Mouse (Mus musculus) layer of hippocampus, postnatal 25 days (tissue): ENCODE data around the gene Galnt14. TPM values are rescaled to one million over a fixed set of nuclear protein-coding genes. Genes with fewer than 3 reads are reported as not detected.

Experiments
- DNase-seq, 2 experiments: peaks; one replicate each; pipeline ENCODE4 v3.0.0; 2022; ENCODE audit warnings: mixed read lengths in 2 of 2, low spot score in 1 of 2; ENCODE audit errors: extremely low spot score in 1 of 2
- total RNA-seq, 2 experiments: library from RNA; stranded (reverse); gene quantifications; 2 replicates each; pipeline ENCODE4 v1.2.3; 2021

Gene Galnt14
- total RNA-seq, 2 experiments from 2014 or later, result 18.9 to 21.9 TPM

DNA sequence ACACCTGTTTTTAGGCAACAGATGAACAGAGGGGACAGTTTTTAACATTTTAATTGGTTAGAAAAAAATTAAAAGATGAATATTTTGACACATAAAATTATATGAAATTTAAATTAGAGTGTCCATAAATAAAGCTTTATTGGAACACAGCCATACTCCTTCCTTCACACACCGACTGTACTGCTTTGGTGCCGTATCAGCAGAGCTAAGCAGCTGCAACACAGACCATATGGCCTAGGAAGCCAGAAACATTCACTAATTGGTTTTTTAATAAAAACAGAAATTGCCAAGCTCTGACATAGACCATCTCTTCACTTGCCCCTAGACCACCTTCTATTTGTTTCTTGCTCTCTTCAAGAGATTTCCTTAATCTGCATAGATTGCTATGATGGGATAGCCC, 40.2 kb downstream of the Galnt14 start:
- no peak for DNase-seq

- no peak for DNase-seq
These were observed 41.3 kb downstream of the Galnt14 start for GRCm38 (mm10) chr17:73668996-73669395.

GRCm38 (mm10) chr17:73663237-73663636, 47.0 kb downstream of the Galnt14 start:
- no peak for DNase-seq

DNA sequence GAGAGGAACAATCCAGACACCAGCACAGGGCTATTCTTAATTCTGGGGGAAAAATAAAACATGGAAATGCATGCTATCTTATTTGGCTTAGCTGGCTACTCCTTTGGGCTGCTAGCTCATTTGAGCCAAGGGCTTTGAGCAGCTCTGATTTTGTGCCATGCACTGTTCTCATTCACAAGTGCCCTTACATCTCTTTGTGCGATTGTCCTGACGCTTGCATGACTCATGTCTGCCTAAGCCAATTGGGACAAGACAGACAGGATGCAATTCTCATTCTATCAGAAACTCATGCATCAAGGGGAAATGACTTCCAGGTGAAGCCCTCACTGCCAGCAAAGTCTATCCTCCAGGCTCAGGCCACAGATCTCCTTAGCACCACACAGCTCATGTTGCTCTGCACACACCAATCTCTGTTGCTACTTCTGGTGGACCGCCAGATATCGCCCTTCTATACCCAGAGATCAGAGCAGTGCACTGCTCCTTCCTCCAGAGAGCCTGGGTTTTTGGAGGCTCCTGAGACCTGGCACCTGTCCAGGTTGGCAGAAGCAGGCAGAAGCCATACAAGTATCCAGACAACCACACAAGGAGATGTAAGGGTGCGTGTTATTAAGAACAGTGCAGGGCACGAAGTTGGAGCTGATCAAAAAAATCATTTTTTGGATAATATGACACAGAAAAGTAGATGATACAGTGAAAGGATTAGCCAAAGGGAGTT, 51.4 kb downstream of the Galnt14 start:
- DNase-seq, result no peak

DNA sequence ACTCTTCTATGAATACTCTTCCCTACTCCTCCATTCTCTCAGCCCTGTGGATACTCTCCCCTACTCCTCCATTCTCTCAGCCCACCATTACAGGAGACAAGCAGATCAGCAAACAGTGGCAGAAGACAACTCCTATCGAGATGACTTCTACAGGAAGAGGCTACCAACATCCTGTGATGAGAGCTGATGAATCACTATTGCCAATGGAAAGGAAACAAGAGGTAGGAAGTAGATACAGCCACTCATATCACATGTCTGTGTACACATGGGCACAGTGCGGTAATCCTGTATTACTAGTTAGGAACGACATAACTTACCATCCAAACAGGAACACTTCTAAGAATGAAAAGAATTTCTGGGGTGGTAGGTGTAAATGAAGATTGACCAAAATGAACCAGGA, 53.9 kb downstream of the Galnt14 start:
- DNase-seq, result no peak

DNA sequence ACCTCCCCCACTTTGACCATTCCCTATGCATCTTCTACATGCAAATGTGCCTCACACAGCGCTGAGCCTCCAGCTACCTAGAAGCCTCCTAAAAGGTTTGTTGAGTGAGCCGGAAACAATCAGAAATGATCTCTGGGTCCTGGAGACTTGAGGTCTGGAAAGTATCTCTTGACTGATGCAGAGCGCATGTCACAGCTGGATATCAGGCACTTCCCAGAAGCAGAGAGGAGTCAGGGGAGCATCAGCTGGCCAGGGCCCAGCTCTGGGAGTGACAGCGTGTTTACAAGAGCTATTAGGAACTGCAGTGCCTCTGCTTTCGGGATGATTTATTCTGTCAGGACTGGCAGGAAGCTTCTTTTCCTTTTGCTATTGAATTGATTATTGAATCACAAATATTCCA, 56.0 kb downstream of the Galnt14 start:
- no peak for DNase-seq

GRCm38 (mm10) chr17:73649371-73649770, 60.9 kb downstream of the Galnt14 start:
- no peak for DNase-seq

DNA sequence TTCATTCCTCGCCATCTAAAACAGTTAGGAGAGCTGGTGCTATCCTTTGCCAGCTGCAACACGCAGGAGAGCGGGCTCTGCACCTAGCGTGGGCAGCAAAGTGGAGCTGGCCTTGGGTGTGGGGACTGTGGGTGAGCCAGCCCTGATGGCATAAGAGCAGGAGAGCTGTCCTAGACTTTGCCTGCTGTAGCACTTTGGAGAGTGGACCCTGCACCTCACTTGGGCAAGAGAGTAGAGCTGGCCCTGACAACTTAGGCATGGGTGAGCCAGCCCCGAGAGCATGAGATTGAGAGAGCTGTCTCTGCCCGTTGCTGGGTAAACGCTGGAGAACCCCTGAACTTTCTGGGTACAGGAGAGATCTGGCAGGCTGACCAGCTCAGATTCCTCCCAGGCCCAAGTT, 68.6 kb downstream of the Galnt14 start:
- DNase-seq, result no peak

- DNase-seq, result no peak
These were observed 70.2 kb downstream of the Galnt14 start for GRCm38 (mm10) chr17:73640117-73640480.

- DNase-seq, result no peak
These were observed 70.7 kb downstream of the Galnt14 start for GRCm38 (mm10) chr17:73639401-73640116.

DNA sequence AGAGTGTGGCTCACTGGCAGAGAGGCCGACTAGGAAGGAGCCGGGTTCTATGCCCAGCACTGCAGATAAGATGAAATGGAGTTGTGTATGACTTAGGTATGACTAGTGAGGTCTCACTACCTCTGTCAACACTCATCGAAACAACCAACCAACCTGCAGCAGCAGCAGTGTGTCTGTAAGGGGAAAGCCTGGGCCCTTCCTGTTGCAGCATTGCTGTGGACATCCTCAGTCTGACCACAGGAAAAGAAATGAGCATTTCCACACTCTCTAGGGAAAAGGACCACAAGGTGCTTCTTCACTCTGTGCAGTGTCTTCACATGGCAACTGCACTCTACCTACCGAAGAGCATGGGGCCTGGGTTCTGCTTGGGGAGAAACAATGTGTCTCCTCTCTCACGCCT, 73.3 kb downstream of the Galnt14 start:
- no peak for DNase-seq

- no peak for DNase-seq
These were observed 75.4 kb downstream of the Galnt14 start for GRCm38 (mm10) chr17:73634896-73635295.

DNA sequence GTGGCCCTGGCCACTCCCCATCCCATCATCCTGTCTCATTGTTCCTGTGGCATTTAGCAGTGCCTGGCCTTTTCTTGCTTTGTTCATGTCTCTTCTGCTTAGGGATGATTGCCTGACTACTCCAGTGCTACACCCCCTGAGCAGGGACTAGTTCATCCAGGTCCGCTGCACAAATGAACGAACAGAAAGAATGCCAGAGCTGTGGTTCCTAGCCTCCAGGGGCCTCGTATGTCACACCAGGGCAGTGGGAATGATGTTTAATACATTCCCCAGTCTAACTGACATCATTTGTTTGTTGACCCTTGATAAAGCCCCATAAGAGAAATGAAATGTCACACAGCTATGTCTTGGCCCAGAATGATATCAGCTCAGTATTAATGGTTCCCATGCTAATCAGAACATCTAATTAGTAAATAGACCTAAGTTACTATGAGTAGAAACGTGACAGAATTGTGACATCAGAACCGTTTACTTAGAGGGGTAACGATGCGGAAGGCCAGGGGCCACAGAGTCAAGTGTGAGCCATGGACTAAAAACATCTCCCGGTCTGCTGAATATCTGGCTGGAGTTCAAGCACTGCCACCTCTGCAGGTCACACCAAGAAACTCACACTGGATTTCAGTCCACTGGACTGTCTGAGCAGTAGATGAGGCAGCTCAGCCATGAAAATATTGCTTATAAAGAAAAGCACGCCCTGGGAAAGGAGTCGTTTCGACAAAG, 76.1 kb downstream of the Galnt14 start:
- no peak for DNase-seq

DNA sequence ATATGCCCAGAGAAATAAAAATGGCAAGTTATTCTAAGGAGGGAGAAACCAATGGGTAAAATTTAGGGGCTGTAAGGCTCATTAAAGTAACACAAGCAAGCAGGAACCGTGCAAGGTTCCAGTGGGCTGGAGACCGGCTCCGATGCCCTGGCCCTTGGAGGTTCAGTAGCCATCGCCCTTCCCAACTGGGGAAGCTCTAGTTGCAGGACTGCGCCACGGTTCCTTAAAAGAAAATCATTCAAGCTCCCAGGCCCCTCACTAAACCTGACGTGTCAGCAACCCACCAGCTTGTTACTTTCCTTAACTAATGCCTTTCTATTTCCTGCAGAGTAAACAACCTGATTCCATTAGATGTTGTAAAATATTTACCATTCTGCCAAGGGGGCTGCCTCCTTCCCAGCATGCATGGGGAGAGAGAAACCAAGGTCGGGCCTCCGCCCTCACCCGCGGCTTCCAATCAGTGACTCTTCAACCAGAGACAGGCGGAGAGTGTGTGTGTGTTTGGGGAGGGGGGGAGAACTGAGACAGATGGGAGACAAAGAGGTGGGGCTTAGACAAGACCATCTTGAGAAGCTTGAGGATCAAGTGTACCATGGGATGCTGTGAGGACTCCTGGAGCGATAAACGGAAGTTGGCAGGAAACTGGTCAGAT, 81.9 kb downstream of the Galnt14 start:
- DNase-seq, result no peak

DNA sequence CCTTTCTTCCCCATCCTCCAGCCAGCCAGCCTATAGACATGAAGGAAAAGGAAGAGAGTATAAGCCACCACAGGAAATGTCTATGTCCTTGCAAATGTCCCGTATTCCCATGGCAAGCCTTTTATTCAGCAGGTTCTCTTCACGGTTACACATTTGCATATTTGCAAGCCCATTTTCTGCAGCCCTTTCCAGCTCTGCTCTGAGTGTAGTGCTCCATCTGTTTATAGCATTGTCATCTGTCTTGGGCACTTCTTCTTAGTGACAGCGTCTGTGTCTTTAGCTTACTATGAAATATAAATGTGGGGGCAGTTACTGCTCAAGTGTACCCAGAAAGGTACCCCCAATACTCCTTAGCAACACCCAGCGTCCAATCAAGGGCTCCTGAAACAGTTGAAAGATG, 83.3 kb downstream of the Galnt14 start:
- DNase-seq, result no peak

DNA sequence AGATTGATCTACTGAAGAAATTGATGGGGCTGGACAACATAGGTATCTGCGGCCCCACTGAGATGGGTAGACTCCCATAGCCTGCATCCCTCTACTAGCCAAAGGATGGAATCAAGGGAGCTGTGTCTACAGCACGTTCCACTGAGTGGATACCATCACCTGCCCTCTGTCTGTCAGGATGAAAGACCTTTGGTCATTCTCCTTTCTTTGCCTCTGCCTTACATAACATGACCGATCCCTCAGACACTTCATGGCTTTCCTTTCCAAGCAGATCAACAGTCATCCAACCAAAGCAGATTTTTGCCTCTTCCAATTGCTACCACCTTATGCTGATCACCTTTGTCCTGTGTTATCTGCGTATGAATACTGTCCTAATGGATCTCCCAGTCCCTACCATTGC, 90.2 kb downstream of the Galnt14 start:
- no peak for DNase-seq

GRCm38 (mm10) chr17:73602552-73603478, 107.4 kb downstream of the Galnt14 start:
- no peak for DNase-seq

GRCm38 (mm10) chr17:73599923-73600322, 110.3 kb downstream of the Galnt14 start:
- no peak for DNase-seq

DNA sequence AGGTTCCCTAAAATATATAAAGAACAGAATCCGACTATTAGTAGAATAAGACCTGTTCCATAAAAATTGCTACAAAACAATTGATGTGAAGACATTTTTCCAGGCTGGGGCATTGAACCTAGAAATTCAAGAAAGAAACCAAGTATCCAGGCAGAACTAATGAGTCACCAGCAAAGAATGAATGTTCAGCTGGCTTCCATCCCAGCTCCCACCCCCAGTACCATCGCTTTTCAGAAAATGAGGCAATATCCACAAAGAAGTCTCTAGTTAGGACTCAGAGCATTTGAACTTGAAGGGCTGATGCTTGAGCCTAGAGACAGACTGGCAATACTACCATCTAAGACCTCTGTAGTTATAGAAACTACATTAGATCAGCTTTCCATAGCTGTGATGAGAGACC, 118.2 kb downstream of the Galnt14 start:
- DNase-seq, result no peak

GRCm38 (mm10) chr17:73587573-73587972, 122.7 kb downstream of the Galnt14 start:
- no peak for DNase-seq
